Mouse (Mus musculus): Measurements from ENCODE around the gene Gpr35. TPM values are rescaled to one million over a fixed set of nuclear protein-coding genes. Genes with fewer than 3 reads are reported as not detected.

The Gpr35 gene
- polyA plus RNA-seq, 1 experiment: 1.9 TPM

GRCm38 (mm10) chr1:92908664-92909063, 42.0 kb upstream of the Gpr35 start:
- TF ChIP-seq CTCF (conservative IDR thresholded peaks at IDR 0.05; ENCODE audit: insufficient read depth, insufficient read length, low read depth, low read length) (no peak), POLR2A (IDR thresholded peaks at IDR 0.05; ENCODE audit: low read depth, low read length) (no peak)
- Histone ChIP-seq H3K36me3 (ENCODE audit: control insufficient read depth, insufficient read depth, low read length) (no peaks in the 10 kb centered on the region), H3K4me3 (ENCODE audit: insufficient read depth, low read depth, low read length) (no peak overlapping the region), H3K27ac (ENCODE audit: insufficient read depth, low read depth, low read length) (no peak overlapping the region), H3K27me3 (replicated peaks; ENCODE audit: control insufficient read depth, insufficient read depth, low read length) (no peaks in the 10 kb centered on the region), H3K4me1 (ENCODE audit: control insufficient read depth, insufficient read depth, low read length) (peaks cover 26% of the 10 kb centered on the region)
- WGBS: 98% methylated on average over 3 of the region's 3 CpGs
- no peak for DNase-seq

- WGBS: 73% methylated on average over 4 of the region's 4 CpGs
These were observed 41.6 kb upstream of the Gpr35 start for GRCm38 (mm10) chr1:92909068-92909467.

DNA sequence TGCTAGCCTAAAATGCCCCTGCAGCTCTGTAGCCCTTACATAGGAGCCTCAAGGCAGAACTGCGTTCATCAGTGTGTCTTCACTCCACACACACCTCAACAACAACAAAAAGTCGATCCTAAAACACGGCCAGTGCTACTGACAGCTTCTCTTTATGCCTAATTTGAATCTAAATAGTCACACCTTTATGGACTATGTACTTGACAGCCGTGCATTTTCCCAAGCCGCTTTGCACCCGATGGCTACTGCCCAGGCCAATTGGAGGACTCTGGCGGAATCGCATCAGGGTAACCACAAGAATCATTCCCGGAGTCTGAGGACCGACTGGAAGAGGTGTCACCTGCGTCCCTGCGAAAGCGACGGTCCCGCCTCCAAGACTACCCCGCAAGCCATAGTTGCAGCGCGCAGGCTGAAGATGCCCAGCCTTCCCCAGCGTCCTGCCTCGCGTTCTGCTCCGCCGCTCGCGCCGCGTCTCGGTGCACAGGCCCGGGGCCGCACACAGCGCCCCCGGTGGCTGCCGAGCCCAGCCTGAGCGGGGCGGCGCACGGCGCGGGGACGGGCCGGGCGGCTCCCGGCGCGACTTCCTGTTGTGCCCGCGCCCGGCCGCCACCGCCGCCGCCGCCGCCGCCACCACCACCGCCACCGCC, 40.3 kb upstream of the Gpr35 start, which contains the start of gene Rnpepl1:
Gene Rnpepl1 (plus strand): TSS at position 545 of the 647 bp plus-strand sequence.
- TF ChIP-seq POLR2A (IDR thresholded peaks at IDR 0.05; ENCODE audit: low read depth, low read length) (peak; percentile 12), CTCF (conservative IDR thresholded peaks at IDR 0.05; ENCODE audit: insufficient read depth, insufficient read length, low read depth, low read length) (peak; percentile 58)
- 1% methylated on average over 48 of the region's 57 CpGs for WGBS
- no peaks in the 10 kb centered on the region for H3K27me3 ChIP-seq (replicated peaks; ENCODE audit: control insufficient read depth, insufficient read depth, low read length)
- H3K27ac ChIP-seq (ENCODE audit: insufficient read depth, low read depth, low read length): peak within 1 kb of the TSS; percentile 49
- H3K4me3 ChIP-seq (ENCODE audit: insufficient read depth, low read depth, low read length): peak within 1 kb of the TSS; percentile 47
- peaks cover 26% of the 10 kb centered on the region for H3K4me1 ChIP-seq (ENCODE audit: control insufficient read depth, insufficient read depth, low read length)
- H3K36me3 ChIP-seq (ENCODE audit: control insufficient read depth, insufficient read depth, low read length): no peaks in the 10 kb centered on the region
- DNase-seq: peak; percentile 87

More at GRCm38 (mm10) chr1:92909068-92909467, 41.6 kb upstream of the Gpr35 start:
- TF ChIP-seq POLR2A (IDR thresholded peaks at IDR 0.05; ENCODE audit: low read depth, low read length): no peak
- TF ChIP-seq CTCF (conservative IDR thresholded peaks at IDR 0.05; ENCODE audit: insufficient read depth, insufficient read length, low read depth, low read length): 0 out of 2 replicates have a peak, but pooled peaks have one; percentile 5
- no peak overlapping the region for H3K27ac ChIP-seq (ENCODE audit: insufficient read depth, low read depth, low read length)
- no peak overlapping the region for H3K4me3 ChIP-seq (ENCODE audit: insufficient read depth, low read depth, low read length)
- peak; percentile 25 for DNase-seq
- H3K4me1 ChIP-seq (ENCODE audit: control insufficient read depth, insufficient read depth, low read length): peaks cover 26% of the 10 kb centered on the region
- H3K36me3 ChIP-seq (ENCODE audit: control insufficient read depth, insufficient read depth, low read length): no peaks in the 10 kb centered on the region
- H3K27me3 ChIP-seq (replicated peaks; ENCODE audit: control insufficient read depth, insufficient read depth, low read length): no peaks in the 10 kb centered on the region

GRCm38 (mm10) chr1:92910925-92911720, 39.5 kb upstream of the Gpr35 start:
- Histone ChIP-seq H3K36me3 (ENCODE audit: control insufficient read depth, insufficient read depth, low read length) (no peaks in the 10 kb centered on the region), H3K4me1 (ENCODE audit: control insufficient read depth, insufficient read depth, low read length) (peaks cover 26% of the 10 kb centered on the region), H3K27me3 (replicated peaks; ENCODE audit: control insufficient read depth, insufficient read depth, low read length) (no peaks in the 10 kb centered on the region), H3K27ac (ENCODE audit: insufficient read depth, low read depth, low read length) (peak overlapping the region; percentile 49; the same call in 1 of the 2 replicates), H3K4me3 (ENCODE audit: insufficient read depth, low read depth, low read length) (peak overlapping the region; percentile 47)
- WGBS: 3% methylated on average over 77 of the region's 85 CpGs
- DNase-seq: peak; percentile 66
- TF ChIP-seq CTCF (conservative IDR thresholded peaks at IDR 0.05; ENCODE audit: insufficient read depth, insufficient read length, low read depth, low read length) (no peak), POLR2A (IDR thresholded peaks at IDR 0.05; ENCODE audit: low read depth, low read length) (no peak)

GRCm38 (mm10) chr1:92911721-92912138, 38.9 kb upstream of the Gpr35 start:
- peaks cover 26% of the 10 kb centered on the region for H3K4me1 ChIP-seq (ENCODE audit: control insufficient read depth, insufficient read depth, low read length)
- peak overlapping the region; percentile 47 for H3K4me3 ChIP-seq (ENCODE audit: insufficient read depth, low read depth, low read length)
- no peaks in the 10 kb centered on the region for H3K36me3 ChIP-seq (ENCODE audit: control insufficient read depth, insufficient read depth, low read length)
- no peaks in the 10 kb centered on the region for H3K27me3 ChIP-seq (replicated peaks; ENCODE audit: control insufficient read depth, insufficient read depth, low read length)
- no peak for TF ChIP-seq POLR2A (IDR thresholded peaks at IDR 0.05; ENCODE audit: low read depth, low read length)
- no peak for TF ChIP-seq CTCF (conservative IDR thresholded peaks at IDR 0.05; ENCODE audit: insufficient read depth, insufficient read length, low read depth, low read length)
- DNase-seq: peak; percentile 42
- peak overlapping the region; percentile 49; the same call in 1 of the 2 replicates for H3K27ac ChIP-seq (ENCODE audit: insufficient read depth, low read depth, low read length)
- WGBS: 18% methylated on average over 8 of the region's 8 CpGs

DNA sequence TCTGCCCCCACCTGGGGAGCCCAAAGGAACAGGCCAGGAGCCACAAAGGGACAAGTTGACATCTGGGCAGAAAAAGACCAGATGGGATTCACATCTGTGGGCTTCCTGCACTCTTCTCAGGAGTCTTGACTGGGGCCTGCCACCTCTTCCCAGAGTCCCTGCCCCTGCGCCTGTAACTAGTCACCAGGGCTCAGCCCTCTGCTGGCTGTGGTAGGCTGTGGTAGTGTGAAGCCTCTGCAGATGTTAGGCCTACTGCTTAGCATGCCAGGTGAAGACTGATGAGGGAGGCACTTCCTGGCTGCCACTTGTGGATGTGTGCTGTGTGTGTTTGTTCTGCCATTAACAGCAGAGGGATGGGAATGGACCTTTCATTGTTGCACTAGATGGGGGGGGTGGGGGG, 38.4 kb upstream of the Gpr35 start:
- DNase-seq: no peak
- TF ChIP-seq POLR2A (IDR thresholded peaks at IDR 0.05; ENCODE audit: low read depth, low read length): no peak
- TF ChIP-seq CTCF (conservative IDR thresholded peaks at IDR 0.05; ENCODE audit: insufficient read depth, insufficient read length, low read depth, low read length): no peak; the same call in 1 of the 2 replicates
- WGBS: 28% methylated on average over 1 of the region's 1 CpGs
- Histone ChIP-seq H3K4me1 (ENCODE audit: control insufficient read depth, insufficient read depth, low read length) (peaks cover 26% of the 10 kb centered on the region), H3K36me3 (ENCODE audit: control insufficient read depth, insufficient read depth, low read length) (no peaks in the 10 kb centered on the region), H3K27ac (ENCODE audit: insufficient read depth, low read depth, low read length) (no peak overlapping the region; the same call in 1 of the 2 replicates), H3K4me3 (ENCODE audit: insufficient read depth, low read depth, low read length) (peak overlapping the region; percentile 47), H3K27me3 (replicated peaks; ENCODE audit: control insufficient read depth, insufficient read depth, low read length) (no peaks in the 10 kb centered on the region)

GRCm38 (mm10) chr1:92914239-92914638, 36.4 kb upstream of the Gpr35 start:
- no peak overlapping the region for H3K4me3 ChIP-seq (ENCODE audit: insufficient read depth, low read depth, low read length)
- H3K36me3 ChIP-seq (ENCODE audit: control insufficient read depth, insufficient read depth, low read length): no peaks in the 10 kb centered on the region
- no peak for TF ChIP-seq POLR2A (IDR thresholded peaks at IDR 0.05; ENCODE audit: low read depth, low read length)
- no peak for TF ChIP-seq CTCF (conservative IDR thresholded peaks at IDR 0.05; ENCODE audit: insufficient read depth, insufficient read length, low read depth, low read length)
- H3K27ac ChIP-seq (ENCODE audit: insufficient read depth, low read depth, low read length): no peak overlapping the region
- H3K27me3 ChIP-seq (replicated peaks; ENCODE audit: control insufficient read depth, insufficient read depth, low read length): no peaks in the 10 kb centered on the region
- peaks cover 19% of the 10 kb centered on the region for H3K4me1 ChIP-seq (ENCODE audit: control insufficient read depth, insufficient read depth, low read length)
- no peak for DNase-seq
- 68% methylated on average over 4 of the region's 4 CpGs for WGBS
